Mouse (Mus musculus) retina, postnatal 7 days (tissue): ENCODE data around the gene Tmem189.
A peak's percentile ranks its signal among the peaks of the same experiment; 100 is the strongest.

Experiments
- DNase-seq: peaks from one replicate; pipeline ENCODE4 v3.0.0-alpha.2; 2012; ENCODE audit warnings: low read depth, low spot score

Tmem189 gene

GRCm38 (mm10) chr2:167689501-167690218 is at the start of gene Tmem189:
Tmem189 (minus strand) TSS chr2:167689822.
- no peak for DNase-seq

GRCm38 (mm10) chr2:167739030-167739429 is 49.4 kb upstream of the Tmem189 start:
- no peak for DNase-seq

GRCm38 (mm10) chr2:167734861-167735260 is 45.2 kb upstream of the Tmem189 start:
- no peak for DNase-seq

GRCm38 (mm10) chr2:167731149-167731548 is 41.5 kb upstream of the Tmem189 start:
- no peak for DNase-seq

- no peak for DNase-seq
Observed at GRCm38 (mm10) chr2:167730036-167730435, 40.4 kb upstream of the Tmem189 start.

GRCm38 (mm10) chr2:167727161-167727560 is 37.5 kb upstream of the Tmem189 start:
- DNase-seq, result peak; percentile 13

GRCm38 (mm10) chr2:167725879-167726278 is 36.3 kb upstream of the Tmem189 start:
- no peak for DNase-seq

- no peak for DNase-seq
Observed at GRCm38 (mm10) chr2:167723589-167724206, 34.1 kb upstream of the Tmem189 start.

- no peak for DNase-seq
Observed at GRCm38 (mm10) chr2:167722538-167722937, 32.9 kb upstream of the Tmem189 start.

- DNase-seq, result no peak
Observed at GRCm38 (mm10) chr2:167721159-167721882, 31.7 kb upstream of the Tmem189 start.

- no peak for DNase-seq
Observed at GRCm38 (mm10) chr2:167719520-167719919, 29.9 kb upstream of the Tmem189 start.

GRCm38 (mm10) chr2:167717208-167717607 is 27.6 kb upstream of the Tmem189 start:
- DNase-seq, result no peak

- no peak for DNase-seq
Observed at GRCm38 (mm10) chr2:167715008-167715407, 25.4 kb upstream of the Tmem189 start.

- no peak for DNase-seq
Observed at GRCm38 (mm10) chr2:167714298-167714697, 24.7 kb upstream of the Tmem189 start.

GRCm38 (mm10) chr2:167712872-167713821 is 23.5 kb upstream of the Tmem189 start:
- DNase-seq, result no peak

- DNase-seq, result no peak
Observed at GRCm38 (mm10) chr2:167710574-167710973, 21.0 kb upstream of the Tmem189 start.

GRCm38 (mm10) chr2:167709969-167710368 is 20.3 kb upstream of the Tmem189 start:
- no peak for DNase-seq

GRCm38 (mm10) chr2:167708373-167708772 is 18.8 kb upstream of the Tmem189 start:
- no peak for DNase-seq

GRCm38 (mm10) chr2:167706183-167706939 is 16.7 kb upstream of the Tmem189 start:
- no peak for DNase-seq

GRCm38 (mm10) chr2:167704409-167704808 is 14.8 kb upstream of the Tmem189 start:
- no peak for DNase-seq

GRCm38 (mm10) chr2:167702126-167702525 is 12.5 kb upstream of the Tmem189 start:
- no peak for DNase-seq
